Mouse (Mus musculus): ENCODE data around the gene H2-Q10.
"Not testable (repeated sequence)": the region's sequence is repeated elsewhere in the genome, so short reads cannot be mapped to it uniquely, and the experiment has no call there.

Gene H2-Q10

DNA sequence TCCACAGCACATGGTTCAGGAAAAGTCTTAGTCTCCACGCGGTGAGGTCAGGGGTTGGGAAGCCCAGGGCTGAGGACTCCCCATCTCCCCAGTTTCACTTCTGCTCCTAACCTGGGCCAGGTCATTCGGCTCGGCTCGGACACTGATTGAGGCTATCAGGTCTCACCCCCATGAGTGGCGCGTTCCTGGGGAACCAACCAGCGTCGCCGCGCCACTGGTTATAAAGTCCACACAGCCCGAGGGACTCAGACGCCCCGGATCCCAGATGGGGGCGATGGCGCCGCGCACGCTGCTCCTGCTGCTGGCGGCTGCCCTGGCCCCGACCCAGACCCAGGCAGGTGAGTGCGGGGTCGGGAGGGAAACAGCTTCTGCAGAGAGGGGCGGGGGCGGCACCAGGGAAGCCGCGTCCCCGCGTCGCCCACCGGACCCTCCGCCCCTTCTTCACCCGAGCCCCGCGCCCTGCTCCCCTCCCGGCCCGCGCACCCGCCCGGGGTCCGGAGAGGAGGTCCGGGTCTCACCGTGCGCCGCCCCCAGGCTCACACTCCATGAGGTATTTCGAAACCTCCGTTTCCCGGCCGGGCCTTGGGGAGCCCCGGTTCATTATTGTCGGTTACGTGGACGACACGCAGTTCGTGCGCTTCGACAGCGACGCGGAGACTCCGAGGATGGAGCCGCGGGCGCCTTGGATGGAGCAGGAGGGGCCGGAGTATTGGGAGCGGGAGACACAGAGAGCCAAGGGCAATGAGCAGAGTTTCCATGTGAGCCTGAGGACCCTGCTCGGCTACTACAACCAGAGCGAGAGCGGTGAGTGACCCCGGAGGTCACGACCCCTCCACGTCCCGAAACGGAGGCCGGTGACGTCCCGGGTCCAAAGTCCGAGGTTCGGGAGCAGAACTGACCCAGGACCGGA lies at the start of gene H2-Q10:
Gene H2-Q10 (plus strand): TSS at position 248 of the 910 bp plus-strand sequence.
- DNase-seq = no peak

GRCm38 (mm10) chr17:35420206-35420810 lies 49.6 kb upstream of the H2-Q10 start:
- DNase-seq = peak; percentile 76 to 81

GRCm38 (mm10) chr17:35421331-35421730 lies 48.6 kb upstream of the H2-Q10 start:
- DNase-seq = not testable (repeated sequence)

DNA sequence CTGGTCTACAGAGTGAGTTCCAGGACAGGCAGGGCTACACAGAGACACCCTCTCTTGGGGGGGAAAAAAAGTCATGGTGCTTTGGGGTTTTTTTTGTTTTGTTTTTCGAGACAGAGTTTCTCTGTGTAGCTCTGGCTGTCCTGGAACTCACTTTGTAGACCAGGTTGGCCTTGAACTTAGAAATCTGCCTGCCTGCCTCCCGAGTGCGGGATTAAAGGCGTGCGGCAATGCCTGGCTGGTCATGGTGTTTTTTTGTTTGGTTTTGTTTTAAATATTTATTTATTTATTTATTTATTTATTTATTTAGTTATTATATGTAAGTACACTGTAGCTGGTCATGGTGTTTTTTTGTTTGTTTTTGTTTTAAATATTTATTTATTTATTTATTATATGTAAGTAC lies 47.5 kb upstream of the H2-Q10 start:
- DNase-seq = not testable (repeated sequence)

GRCm38 (mm10) chr17:35423131-35423810 lies 46.6 kb upstream of the H2-Q10 start:
- peak; percentile 46 to 49 for DNase-seq

- peak; percentile 37 to 42 for DNase-seq
Observed at GRCm38 (mm10) chr17:35424106-35424505, 45.8 kb upstream of the H2-Q10 start.

DNA sequence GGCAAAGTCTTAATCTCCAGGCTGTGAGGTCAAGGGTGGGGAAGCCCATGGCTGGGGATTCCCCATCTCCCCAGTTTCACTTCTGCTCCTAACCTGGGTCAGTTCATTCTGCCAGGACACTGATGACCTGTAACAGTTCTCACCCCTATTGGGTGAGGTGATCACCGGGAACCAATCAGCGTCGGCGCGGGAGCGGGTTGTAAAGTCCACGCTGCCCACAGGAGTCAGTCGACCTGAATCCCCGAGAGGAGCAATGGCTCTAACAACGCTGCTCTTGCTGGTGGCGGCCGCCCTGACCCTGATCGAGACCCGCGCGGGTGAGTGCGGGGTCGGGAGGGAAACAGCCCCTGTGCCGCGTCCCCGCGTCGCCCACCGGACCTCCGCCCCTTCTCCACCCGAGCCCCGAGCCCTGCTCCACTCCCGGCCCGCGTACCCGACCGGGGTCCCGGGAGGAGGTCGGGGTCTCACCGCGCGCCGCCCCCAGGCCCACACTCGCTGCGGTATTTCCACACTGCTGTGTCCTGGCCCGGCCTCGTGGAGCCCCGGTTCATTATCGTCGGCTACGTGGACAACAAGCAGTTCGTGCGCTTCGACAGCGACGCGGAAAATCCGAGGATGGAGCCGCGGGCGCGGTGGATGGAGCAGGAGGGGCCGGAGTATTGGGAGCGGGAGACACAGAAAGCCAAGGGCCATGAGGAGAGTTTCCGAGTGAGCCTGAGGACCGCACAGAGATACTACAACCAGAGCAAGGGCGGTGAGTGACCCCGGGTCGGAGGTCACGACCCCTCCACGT lies 45.1 kb upstream of the H2-Q10 start, which contains the start of gene H2-Q6:
Gene H2-Q6 (plus strand): TSS at position 227 of the 793 bp plus-strand sequence.
- peak; percentile 86 for DNase-seq

DNA sequence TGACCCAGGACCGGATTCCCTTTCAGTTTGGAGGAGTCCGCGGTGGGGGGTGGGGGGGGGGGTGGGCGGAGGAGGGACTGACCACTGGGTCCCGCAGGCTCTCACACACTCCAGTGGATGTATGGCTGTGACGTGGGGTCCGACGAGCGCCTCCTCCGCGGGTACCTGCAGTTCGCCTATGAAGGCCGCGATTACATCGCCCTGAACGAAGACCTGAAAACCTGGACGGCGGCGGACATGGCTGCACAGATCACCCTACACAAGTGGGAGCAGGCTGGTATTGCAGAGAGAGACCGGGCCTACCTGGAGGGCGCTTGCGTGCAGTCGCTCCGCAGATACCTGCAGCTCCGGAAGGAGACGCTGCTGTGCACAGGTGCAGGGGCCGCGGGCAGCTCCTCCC lies 44.4 kb upstream of the H2-Q10 start:
- peak; percentile 61 to 63 for DNase-seq

- not testable (repeated sequence) for DNase-seq
Observed at GRCm38 (mm10) chr17:35428883-35429282, 41.0 kb upstream of the H2-Q10 start.

DNA sequence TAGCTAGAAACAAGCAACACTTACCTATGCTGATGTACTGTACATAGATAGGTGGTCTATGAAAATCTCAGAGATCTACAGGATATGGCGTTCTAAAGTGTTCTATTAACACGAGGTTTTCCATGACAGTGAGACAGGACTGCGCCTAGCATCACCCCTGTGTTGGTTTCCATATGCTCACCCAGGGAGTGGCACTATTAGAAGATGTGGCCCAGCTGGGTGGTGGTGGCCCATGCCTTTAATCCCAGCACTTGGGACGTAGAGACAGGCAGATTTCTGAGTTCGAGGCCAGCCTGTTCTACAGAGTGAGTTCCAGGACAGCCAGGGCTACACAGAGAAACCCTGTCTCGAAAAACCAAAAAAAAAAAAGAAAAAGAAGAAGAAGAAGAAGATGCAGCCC lies 39.2 kb upstream of the H2-Q10 start:
- not testable (repeated sequence) for DNase-seq

DNA sequence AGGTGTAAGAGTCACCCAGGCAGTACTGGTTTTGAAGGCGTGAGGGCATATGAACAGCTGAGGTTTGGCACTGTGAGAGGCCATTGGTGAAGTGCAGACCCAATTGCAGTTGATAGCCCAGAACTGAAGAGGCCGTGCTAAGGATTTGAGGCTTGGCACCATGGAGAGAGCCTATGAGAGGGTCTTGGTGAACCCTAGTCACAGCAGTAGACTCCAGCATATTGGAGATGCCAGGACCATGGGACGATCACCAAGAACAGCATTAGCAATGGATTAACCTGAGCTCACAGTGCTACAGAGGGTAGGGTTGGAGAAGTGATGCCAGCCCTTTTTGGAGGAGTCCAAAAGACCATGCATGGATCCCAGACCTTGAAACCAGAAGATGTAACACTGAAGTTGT lies 37.7 kb upstream of the H2-Q10 start:
- DNase-seq = not testable (repeated sequence)

DNA sequence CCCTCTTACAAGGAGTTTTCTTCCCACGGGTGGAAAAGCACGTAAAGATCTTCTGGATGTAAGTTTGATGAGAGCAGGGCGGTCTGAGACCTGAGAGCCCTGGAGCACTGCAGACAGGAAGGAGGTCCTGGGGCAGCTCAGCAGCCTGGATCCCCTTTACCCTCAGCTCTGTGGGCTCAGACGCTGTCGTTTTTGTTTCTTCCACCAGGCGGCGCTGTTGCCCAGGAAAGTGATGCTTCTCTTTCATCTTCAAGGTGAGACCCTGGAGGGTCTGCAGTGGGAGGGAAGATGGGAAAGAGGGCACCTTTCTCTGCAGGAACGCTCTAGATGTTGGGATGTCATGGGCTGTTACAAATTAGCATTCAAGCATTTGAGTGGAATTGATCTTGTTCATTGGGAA lies 35.1 kb upstream of the H2-Q10 start:
- peak; percentile 67 to 74 for DNase-seq

GRCm38 (mm10) chr17:35435577-35435976 lies 34.3 kb upstream of the H2-Q10 start:
- DNase-seq = peak in 1 of 2 experiments; percentile 17

DNA sequence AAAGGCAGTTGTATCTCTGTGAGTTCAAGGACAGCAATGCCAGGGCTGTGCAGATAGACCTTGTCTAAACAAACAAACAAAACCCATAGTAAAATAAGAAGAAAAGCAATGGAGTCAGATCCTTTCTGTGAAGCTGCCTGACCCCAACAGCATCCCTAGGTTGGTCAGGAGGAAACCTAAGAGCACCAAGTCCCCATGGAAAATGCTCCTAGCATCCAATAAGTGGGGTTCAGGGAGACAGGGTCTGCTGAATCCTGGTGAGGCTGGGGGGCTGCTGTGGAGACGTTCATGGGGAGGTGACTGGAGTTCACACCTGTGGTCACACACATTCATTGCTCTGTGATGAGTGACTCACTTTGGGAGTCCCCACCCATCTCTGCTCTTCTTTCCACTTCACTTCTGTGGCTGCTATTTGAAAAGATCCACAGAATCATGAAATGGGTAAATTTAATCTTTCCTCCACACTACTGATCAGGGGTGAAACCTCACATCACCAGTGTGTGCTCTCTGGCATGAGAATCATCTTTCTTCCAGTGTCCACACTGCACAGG lies 32.4 kb upstream of the H2-Q10 start:
- peak in 1 of 2 experiments; percentile 26 for DNase-seq

DNA sequence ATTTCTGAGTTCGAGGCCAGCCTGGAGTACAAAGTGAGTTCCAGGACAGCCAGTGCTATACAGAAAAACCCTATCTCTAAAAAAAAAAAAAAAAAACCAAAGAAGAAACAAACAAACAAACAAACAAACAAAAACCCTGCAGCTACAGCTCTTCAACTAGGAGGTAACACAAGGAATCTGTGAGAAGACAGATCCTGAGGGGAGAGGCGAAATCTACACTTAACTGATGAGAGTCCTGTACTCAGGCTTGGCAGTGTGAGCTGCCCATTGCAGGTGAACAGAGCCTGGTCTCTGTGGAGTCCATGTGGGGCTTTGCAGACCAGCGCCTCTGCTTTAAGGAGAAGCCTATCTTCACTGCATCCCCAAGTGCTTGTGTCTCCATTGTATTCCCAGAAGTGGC lies 31.5 kb upstream of the H2-Q10 start:
- DNase-seq = not testable (repeated sequence)

GRCm38 (mm10) chr17:35438885-35439284 lies 31.0 kb upstream of the H2-Q10 start, which contains the start of gene H2-Q7:
Gene H2-Q7 (plus strand): TSS chr17:35439155.
- DNase-seq = peak; percentile 97 to 99

DNA sequence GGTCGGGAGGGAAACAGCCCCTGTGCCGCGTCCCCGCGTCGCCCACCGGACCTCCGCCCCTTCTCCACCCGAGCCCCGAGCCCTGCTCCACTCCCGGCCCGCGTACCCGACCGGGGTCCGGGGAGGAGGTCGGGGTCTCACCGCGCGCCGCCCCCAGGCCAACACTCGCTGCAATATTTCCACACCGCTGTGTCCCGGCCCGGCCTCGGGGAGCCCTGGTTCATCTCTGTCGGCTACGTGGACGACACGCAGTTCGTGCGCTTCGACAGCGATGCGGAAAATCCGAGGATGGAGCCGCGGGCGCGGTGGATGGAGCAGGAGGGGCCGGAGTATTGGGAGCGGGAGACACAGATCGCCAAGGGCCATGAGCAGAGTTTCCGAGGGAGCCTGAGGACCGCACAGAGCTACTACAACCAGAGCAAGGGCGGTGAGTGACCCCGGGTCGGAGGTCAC lies 30.6 kb upstream of the H2-Q10 start:
- not testable (repeated sequence) for DNase-seq

DNA sequence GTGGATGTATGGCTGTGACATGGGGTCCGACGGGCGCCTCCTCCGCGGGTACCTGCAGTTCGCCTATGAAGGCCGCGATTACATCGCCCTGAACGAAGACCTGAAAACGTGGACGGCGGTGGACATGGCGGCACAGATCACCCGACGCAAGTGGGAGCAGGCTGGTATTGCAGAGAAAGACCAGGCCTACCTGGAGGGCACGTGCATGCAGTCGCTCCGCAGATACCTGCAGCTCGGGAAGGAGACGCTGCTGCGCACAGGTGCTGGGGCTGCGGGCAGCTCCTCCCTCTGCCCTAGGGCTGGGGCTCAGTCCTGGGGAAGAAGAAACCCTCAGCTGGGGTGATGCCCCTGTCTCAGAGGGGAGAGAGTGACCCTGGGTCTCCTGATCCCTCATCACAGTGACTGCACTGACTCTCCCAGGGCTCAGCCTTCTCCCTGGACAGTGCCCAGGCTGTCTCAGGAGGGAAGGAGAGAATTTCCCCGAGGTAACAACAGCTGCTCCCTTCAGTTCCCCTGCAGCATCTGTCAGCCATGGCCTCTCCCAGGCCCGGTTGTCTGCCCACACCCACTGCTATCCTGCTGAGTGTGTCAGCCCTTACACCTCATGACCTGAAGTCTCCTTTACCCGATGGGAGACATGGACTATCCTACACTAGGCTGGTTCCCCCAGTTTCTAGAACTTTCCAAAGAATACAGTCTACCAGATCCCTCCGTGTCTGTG lies 29.8 kb upstream of the H2-Q10 start:
- DNase-seq = peak in 1 of 2 experiments; percentile 22

GRCm38 (mm10) chr17:35442376-35442775 lies 27.5 kb upstream of the H2-Q10 start:
- not testable (repeated sequence) for DNase-seq

DNA sequence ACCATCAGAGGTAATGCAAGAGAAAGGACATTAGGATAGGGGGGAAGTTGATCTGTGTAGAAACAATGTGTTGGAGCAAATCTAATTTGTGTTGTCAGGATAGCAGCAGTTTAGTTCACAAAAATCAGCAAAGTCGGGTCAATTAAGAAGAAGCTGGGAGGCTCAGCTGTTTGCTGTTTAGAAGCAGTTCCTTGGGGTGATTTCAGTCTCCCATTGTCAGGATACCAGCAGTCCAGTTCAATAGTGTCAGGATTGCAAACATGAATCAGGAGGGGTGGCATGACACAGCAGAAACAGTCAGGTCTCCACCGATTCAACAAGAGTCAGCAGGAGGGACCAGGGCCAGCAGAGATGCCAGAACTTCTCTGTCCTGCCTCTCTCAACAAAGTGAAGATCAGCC lies 25.4 kb upstream of the H2-Q10 start:
- DNase-seq = not testable (repeated sequence)

DNA sequence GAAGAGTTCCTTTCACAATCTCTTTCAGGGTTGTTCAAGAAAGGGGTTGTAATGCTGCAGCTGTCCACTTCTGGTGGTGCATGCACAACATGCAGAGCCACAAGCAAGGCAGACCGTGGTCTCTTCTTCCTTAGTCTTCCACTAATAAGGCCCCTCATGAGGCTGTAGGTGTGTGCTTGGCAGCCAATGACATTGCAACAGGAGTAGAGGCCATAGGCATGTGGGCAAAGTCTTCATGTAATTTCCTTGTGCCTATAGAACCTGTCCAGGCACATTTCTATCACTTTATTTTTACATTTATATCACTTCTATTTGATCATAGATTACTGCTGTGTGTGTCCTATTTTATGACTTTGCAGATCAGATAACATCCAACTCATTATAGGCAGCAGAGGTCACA lies 11.6 kb upstream of the H2-Q10 start:
- not testable (repeated sequence) for DNase-seq

Data from B cell, adult 2 months (primary cell).